Mouse (Mus musculus) intestine, embryonic 16.5 days (tissue): ENCODE data around the gene Cdh3. TPM values are rescaled to one million over a fixed set of nuclear protein-coding genes. Genes with fewer than 3 reads are reported as not detected.

Experiments used
- ATAC-seq: fragments of 200-750 bp; cut with Nextera tagmentation; 2 replicates; pipeline ENCODE4 v1.8.0; 2017; ENCODE audit warnings: moderate TSS enrichment, moderate library complexity
- H3K27ac ChIP-seq: fragments of 300-500 bp; sonication (generic); 2 replicates; pipeline ENCODE4 v1.5.1; 2014; ENCODE audit warnings: mild to moderate bottlenecking, low read length
- H3K27me3 ChIP-seq: fragments of 300-500 bp; sonication (generic); replicated peaks from 2 replicates; pipeline ENCODE4 v1.6.1; 2014; ENCODE audit warnings: low read length, control low read depth, mixed read lengths; ENCODE audit not compliant: control insufficient read depth, insufficient read depth
- H3K36me3 ChIP-seq: fragments of 300-500 bp; sonication (generic); 2 replicates; pipeline ENCODE4 v1.6.1; 2014; ENCODE audit warnings: low read length, control low read depth; ENCODE audit not compliant: control insufficient read depth, insufficient read depth
- H3K4me1 ChIP-seq: fragments of 300-500 bp; sonication (generic); 2 replicates; pipeline ENCODE4 v1.6.1; 2014; ENCODE audit warnings: low read length, control low read depth, mixed read lengths; ENCODE audit not compliant: control insufficient read depth, insufficient read depth
- H3K4me2 ChIP-seq: fragments of 300-500 bp; sonication (generic); 2 replicates; pipeline ENCODE4 v1.6.1; 2014; ENCODE audit warnings: low read depth, low read length, control low read depth
- H3K4me3 ChIP-seq: fragments of 300-500 bp; sonication (generic); 2 replicates; pipeline ENCODE4 v1.5.1; 2014; ENCODE audit warnings: mild to moderate bottlenecking, low read length
- H3K9ac ChIP-seq: fragments of 300-500 bp; sonication (generic); 2 replicates; pipeline ENCODE4 v1.6.1; 2014; ENCODE audit warnings: low read depth, low read length
- H3K9me3 ChIP-seq: fragments of 300-500 bp; sonication (generic); 2 replicates; pipeline ENCODE4 v1.6.1; 2016; ENCODE audit warnings: low read length, control low read depth; ENCODE audit not compliant: control insufficient read depth
- WGBS: fragments of 180-500 bp; shearing (Covaris S2); extraction: QIAGEN DNeasy Blood & Tissue Kit; methylation state at CpG from one replicate; pipeline ENCODE4 v1.1.7; 2014; 5-methylcytosine and 5-hydroxymethylcytosine counted together
- polyA plus RNA-seq: library from polyadenylated mRNA; unstranded; fragments of >200 nt; fragmentation: Nextera tagmentation; extraction: Ambion mirVana; gene quantifications from 2 replicates; pipeline ENCODE4 v1.2.1, GENCODE M21; 2015

Cdh3 gene
- polyA plus RNA-seq, result 11.5 and 12.5 TPM in 2 replicates

DNA sequence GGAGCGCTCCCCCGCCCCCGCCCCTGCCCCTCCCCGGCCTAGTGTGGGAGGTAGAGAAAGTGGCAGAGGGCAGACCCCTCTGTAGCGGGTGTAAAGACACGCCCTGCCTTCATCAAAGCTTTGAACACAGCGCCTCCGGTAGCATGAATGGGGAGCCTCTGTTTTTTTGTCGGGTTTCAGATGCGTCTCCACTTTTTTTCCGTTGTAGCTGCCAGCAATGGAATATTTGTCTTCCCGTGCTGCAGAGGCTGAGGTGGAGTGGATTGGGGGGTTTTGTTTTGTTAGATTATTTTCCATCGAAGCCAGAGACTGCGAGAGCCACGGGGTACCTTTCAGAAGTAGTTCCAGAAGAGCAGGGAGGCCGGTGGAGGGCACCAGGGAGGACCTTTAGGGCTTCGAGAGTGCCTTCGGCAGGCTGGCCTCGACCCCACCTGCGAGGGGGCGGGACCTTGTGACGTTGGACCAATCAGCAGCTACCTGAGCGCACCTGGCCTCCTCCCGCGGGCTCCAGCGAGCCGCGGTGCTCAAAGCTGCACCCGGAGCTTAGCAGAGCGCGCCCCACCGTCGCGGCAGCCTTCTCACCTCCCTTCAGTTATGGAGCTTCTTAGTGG, at the start of gene Cdh3:
TSS of gene Cdh3 (plus strand) at position 527 of the 611 bp plus-strand sequence.
- Histone ChIP-seq H3K4me2 (peak within 1 kb of the TSS; percentile 82), H3K9ac (peak within 1 kb of the TSS; percentile 70), H3K9me3 (no peaks in the 10 kb centered on the region), H3K36me3 (no peaks in the 10 kb centered on the region), H3K4me1 (peaks cover 30% of the 10 kb centered on the region), H3K4me3 (peak within 1 kb of the TSS; percentile 54), H3K27ac (peak within 1 kb of the TSS; percentile 73), H3K27me3 (no peaks in the 10 kb centered on the region)
- WGBS, result under 1% methylated on average over 34 of the region's 34 CpGs
- peak; percentile 84 for ATAC-seq

DNA sequence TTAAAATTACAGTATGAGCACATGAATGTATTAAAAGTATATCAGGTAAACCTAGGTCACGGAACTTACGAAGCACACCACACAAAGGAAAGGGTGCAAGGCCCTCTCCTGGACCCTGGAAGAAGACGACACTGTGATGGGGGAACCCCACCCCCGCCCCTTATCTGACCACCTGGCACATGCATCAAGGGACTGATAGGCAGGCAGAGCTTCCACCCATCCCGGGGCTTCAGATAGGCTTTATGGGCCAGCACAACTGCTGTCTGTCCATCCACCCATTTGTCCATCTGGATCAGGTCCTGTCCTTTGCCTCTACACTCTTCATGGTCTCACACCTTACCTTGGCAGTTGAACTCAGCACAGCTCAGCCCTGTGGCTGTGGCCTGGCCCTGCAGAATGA, 48.6 kb upstream of the Cdh3 start:
- no peak for ATAC-seq
- no peaks in the 10 kb centered on the region for H3K36me3 ChIP-seq
- no peak overlapping the region for H3K4me2 ChIP-seq
- 65% methylated on average over 5 of the region's 5 CpGs for WGBS
- H3K4me1 ChIP-seq, result peaks cover 3% of the 10 kb centered on the region; the same call in 1 of the 2 replicates
- no peaks in the 10 kb centered on the region for H3K27me3 ChIP-seq
- no peak overlapping the region for H3K4me3 ChIP-seq
- H3K9me3 ChIP-seq, result no peaks in the 10 kb centered on the region
- no peak overlapping the region for H3K9ac ChIP-seq
- H3K27ac ChIP-seq, result no peak overlapping the region

DNA sequence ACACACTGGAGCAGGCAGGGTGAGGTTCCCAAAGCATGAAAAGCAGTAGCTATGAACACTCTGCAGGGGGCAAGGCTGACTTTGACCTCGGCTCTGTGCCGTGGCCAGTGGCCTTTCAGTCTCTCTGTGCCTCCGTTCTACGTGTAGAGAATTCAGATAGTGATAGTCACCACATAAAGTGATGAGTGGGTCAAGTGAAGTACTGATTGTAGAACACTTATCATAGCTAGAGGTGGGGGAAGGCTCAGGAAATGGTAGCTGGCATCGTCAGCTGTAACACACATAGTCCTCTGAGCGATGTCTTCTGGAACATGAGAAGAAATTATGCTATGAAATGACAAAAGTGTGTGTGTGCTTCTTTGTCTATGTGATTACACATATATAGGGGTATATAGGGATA, 46.9 kb upstream of the Cdh3 start:
- Histone ChIP-seq H3K36me3 (no peaks in the 10 kb centered on the region), H3K27me3 (no peaks in the 10 kb centered on the region), H3K9me3 (no peaks in the 10 kb centered on the region), H3K4me2 (no peak overlapping the region), H3K27ac (no peak overlapping the region), H3K4me3 (no peak overlapping the region), H3K9ac (no peak overlapping the region), H3K4me1 (peaks cover 3% of the 10 kb centered on the region; the same call in 1 of the 2 replicates)
- 84% methylated on average over 6 of the region's 6 CpGs for WGBS
- no peak for ATAC-seq

GRCm38 (mm10) chr8:106469485-106469884, 41.2 kb upstream of the Cdh3 start:
- Histone ChIP-seq H3K4me3 (no peak overlapping the region), H3K36me3 (no peaks in the 10 kb centered on the region), H3K9ac (no peak overlapping the region), H3K4me2 (no peak overlapping the region), H3K27me3 (no peaks in the 10 kb centered on the region), H3K27ac (no peak overlapping the region), H3K9me3 (no peaks in the 10 kb centered on the region), H3K4me1 (no peaks in the 10 kb centered on the region)
- WGBS, result 63% methylated on average over 7 of the region's 7 CpGs
- no peak for ATAC-seq

- Histone ChIP-seq H3K27me3 (no peaks in the 10 kb centered on the region), H3K4me3 (no peak overlapping the region), H3K9me3 (no peaks in the 10 kb centered on the region), H3K36me3 (no peaks in the 10 kb centered on the region), H3K4me2 (no peak overlapping the region), H3K9ac (no peak overlapping the region), H3K27ac (no peak overlapping the region), H3K4me1 (no peaks in the 10 kb centered on the region)
- 77% methylated on average over 5 of the region's 5 CpGs for WGBS
- ATAC-seq, result no peak
These were observed 36.7 kb upstream of the Cdh3 start for GRCm38 (mm10) chr8:106474001-106474400.

DNA sequence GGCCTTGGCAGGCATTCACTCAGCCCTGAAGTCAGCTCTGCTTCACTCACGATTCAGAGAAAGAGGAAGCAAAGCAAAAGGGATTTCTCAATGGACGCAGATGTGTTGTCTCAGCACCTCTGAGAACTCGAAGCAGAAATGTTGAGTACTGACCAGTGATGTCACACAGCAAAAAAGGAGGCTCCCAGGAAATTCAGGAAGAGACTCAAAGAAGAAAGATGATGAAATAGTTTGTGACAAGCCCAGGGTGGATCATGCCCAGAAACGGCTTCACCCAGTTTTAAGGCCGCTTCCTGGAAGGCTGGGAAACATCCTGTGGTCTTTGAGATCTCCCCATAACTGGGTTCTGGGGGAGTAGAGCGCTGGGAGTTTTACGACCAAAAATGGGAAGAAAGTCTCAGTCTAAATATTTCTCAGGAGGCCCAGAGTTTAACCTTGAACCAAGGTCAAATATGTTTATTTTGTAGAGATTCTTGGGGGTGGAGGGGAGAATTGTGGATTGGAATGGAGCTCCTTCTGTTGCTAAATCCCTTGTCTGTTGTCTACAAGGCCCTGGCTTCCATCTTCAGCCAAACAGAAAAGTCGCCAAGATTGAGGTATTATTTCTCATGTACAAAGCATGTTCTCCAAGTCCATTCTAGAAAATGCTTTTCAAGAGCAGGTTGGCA, 10.5 kb upstream of the Cdh3 start, which contains the start of gene 6030452D12Rik:
TSS of gene 6030452D12Rik (plus strand) at position 505 of the 668 bp plus-strand sequence.
- H3K4me1 ChIP-seq, result 0 out of 2 replicates have a peak, but pooled peaks cover 6% of the 10 kb centered on the region
- H3K36me3 ChIP-seq, result no peaks in the 10 kb centered on the region
- H3K9ac ChIP-seq, result no peak within 1 kb of the TSS
- no peaks in the 10 kb centered on the region for H3K27me3 ChIP-seq
- ATAC-seq, result no peak
- peak within 1 kb of the TSS; percentile 54 for H3K27ac ChIP-seq
- no peak within 1 kb of the TSS for H3K4me2 ChIP-seq
- no peaks in the 10 kb centered on the region for H3K9me3 ChIP-seq
- no peak within 1 kb of the TSS for H3K4me3 ChIP-seq
- WGBS, result 41% methylated on average over 8 of the region's 8 CpGs

DNA sequence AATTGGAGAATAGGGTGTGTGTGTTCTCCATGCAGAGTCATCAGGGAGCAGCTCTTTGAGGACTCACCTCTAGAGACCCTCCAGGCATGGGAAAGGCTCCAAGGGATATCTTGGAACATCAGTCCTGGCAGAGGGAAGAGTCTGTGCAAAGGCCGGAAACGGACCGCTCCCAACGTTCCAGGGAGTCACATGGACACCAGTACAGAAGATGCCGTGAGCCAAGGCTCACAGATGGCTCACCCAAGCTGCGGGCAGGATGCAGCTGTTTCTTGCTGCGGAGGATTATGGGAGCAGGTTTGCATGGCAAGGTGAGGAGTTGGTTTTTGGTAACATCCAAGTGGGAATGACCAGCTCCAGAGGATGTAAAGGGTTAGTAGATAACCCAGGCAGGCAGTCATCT, 6.5 kb upstream of the Cdh3 start:
- 91% methylated on average over 7 of the region's 7 CpGs for WGBS
- Histone ChIP-seq H3K36me3 (no peaks in the 10 kb centered on the region), H3K4me2 (no peak overlapping the region), H3K4me3 (no peak overlapping the region), H3K27ac (no peak overlapping the region), H3K9me3 (no peaks in the 10 kb centered on the region), H3K9ac (no peak overlapping the region), H3K27me3 (no peaks in the 10 kb centered on the region), H3K4me1 (peaks cover 22% of the 10 kb centered on the region)
- no peak for ATAC-seq

DNA sequence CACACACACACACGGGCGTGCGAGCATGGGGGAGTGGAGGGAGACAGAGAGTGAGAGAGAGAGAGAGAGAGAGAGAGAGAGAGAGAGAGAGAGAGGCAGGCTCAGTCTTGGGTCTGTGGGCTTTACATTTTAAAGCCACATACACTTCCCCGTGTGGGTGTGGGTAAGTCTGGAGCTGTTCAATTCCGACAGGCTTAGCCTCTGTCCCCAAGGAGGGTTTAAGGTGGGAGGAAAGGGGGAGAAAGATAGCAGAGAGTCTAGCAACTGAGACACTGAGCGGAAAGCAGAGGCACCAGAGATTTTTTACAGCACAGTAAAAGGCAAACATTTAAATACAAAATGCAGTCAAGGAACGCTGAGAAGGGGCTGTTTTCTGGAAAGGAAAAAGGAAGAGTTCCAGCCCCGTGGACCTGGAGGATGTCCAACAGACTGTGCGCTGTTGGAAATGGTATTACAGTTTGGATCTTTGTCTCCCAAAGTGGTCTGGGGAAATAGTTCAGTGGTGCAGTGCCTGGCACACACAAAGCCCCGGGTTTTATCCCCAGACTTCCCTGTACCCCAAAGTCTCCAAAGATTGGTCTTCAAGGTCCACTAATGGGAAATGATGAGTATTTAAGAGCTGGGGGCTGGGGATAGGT, 5.2 kb upstream of the Cdh3 start:
- H3K4me1 ChIP-seq, result peaks cover 22% of the 10 kb centered on the region
- no peak for ATAC-seq
- H3K27ac ChIP-seq, result peak overlapping the region; percentile 65
- no peaks in the 10 kb centered on the region for H3K36me3 ChIP-seq
- H3K9me3 ChIP-seq, result no peaks in the 10 kb centered on the region
- H3K9ac ChIP-seq, result 0 out of 2 replicates have a peak overlapping the region, but pooled peaks have one; percentile 16
- 0 out of 2 replicates have a peak overlapping the region, but pooled peaks have one; percentile 10 for H3K4me2 ChIP-seq
- H3K4me3 ChIP-seq, result no peak overlapping the region
- WGBS, result 40% methylated on average over 10 of the region's 10 CpGs
- no peaks in the 10 kb centered on the region for H3K27me3 ChIP-seq

DNA sequence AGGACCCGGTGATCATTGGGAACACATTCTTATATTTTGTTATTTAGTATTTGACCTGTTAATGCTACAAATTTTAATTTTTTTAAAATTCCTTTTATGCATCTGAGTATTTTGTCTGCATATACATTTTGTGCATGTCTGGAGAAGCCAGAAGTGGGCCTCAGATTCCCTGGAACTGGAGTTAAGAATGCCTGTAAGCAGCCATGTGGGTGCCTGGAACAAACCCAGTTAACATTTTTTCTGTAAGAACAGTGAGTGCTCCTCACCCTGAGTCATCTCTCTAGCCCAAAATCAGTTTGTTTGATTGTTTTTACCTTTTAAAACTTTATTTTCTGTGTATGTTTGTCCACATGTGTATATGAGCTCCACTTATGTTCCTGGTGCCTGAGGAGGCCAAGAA, 4.6 kb upstream of the Cdh3 start:
- Histone ChIP-seq H3K4me3 (no peak overlapping the region), H3K9me3 (no peaks in the 10 kb centered on the region), H3K36me3 (no peaks in the 10 kb centered on the region), H3K27me3 (no peaks in the 10 kb centered on the region), H3K4me1 (peaks cover 25% of the 10 kb centered on the region), H3K9ac (no peak overlapping the region), H3K27ac (no peak overlapping the region), H3K4me2 (no peak overlapping the region)
- no peak for ATAC-seq
- WGBS, result 85% methylated on average over 1 of the region's 1 CpGs
